17 mouse cellular contexts compared by ENCODE assay signal in genomic region chr2:136231228-136231627, GRCm38 (mm10).
"Had no signal": no experiment of that assay in that cellular context is flagged by ENCODE, and none has a peak within 500 bp of the region (broad histone marks: within the 10 kb centered on the region; RNA-seq: fewer than 3 reads in every experiment).

No protein-coding gene starts in this region.

- DNase-seq: lung, adult 18-20 months; lung, postnatal 10 days; lung, postnatal 4 days; retina, postnatal 1 day; right cerebral cortex, adult 18-20 months; right cerebral cortex, postnatal 25 days; right cerebral cortex, postnatal 4 days; spleen, adult 18-20 months; thymus, adult 18-20 months; thymus, postnatal 14 days; thymus, postnatal 36 days had no signal

- H3K4me2 ChIP-seq: midbrain, embryonic 13.5 days; midbrain, embryonic 15.5 days; neural tube, embryonic 13.5 days; neural tube, embryonic 15.5 days had no signal

- H3K9ac ChIP-seq: midbrain, embryonic 13.5 days; midbrain, embryonic 15.5 days; neural tube, embryonic 13.5 days; neural tube, embryonic 15.5 days had no signal

- H3K4me3 ChIP-seq: midbrain, embryonic 10.5 days; midbrain, embryonic 13.5 days; midbrain, embryonic 15.5 days; myocyte; neural tube, embryonic 13.5 days; neural tube, embryonic 15.5 days had no signal

- H3K36me3 ChIP-seq: midbrain, embryonic 10.5 days; midbrain, embryonic 15.5 days; neural tube, embryonic 13.5 days; neural tube, embryonic 15.5 days had no signal

- H3K4me1 ChIP-seq: midbrain, embryonic 10.5 days; midbrain, embryonic 13.5 days; midbrain, embryonic 15.5 days; neural tube, embryonic 13.5 days; neural tube, embryonic 15.5 days had no signal

- H3K9me3 ChIP-seq: midbrain, embryonic 10.5 days; midbrain, embryonic 13.5 days; midbrain, embryonic 15.5 days; neural tube, embryonic 15.5 days had no signal

- H3K27me3 ChIP-seq: midbrain, embryonic 13.5 days; midbrain, embryonic 15.5 days; neural tube, embryonic 13.5 days; neural tube, embryonic 15.5 days had no signal

- H3K27ac ChIP-seq: midbrain, embryonic 10.5 days; midbrain, embryonic 13.5 days; midbrain, embryonic 15.5 days; neural tube, embryonic 13.5 days; neural tube, embryonic 15.5 days had no signal
